Mouse (Mus musculus) cerebellum, postnatal 36 days (tissue): Measurements from ENCODE around the gene Zbtb20.
A peak's percentile ranks its signal among the peaks of the same experiment; 100 is the strongest.

Source experiments
- DNase-seq, 2 experiments: peaks; one replicate each; pipeline ENCODE4 v3.0.0; 2021 to 2022; ENCODE audit warnings: mixed read lengths in 2 of 2

The Zbtb20 gene

GRCm38 (mm10) chr16:43400949-43401348, 525.3 kb downstream of the Zbtb20 start:
- DNase-seq = no peak

GRCm38 (mm10) chr16:43402888-43403287, 527.2 kb downstream of the Zbtb20 start:
- no peak for DNase-seq

GRCm38 (mm10) chr16:43405089-43405488, 529.4 kb downstream of the Zbtb20 start:
- no peak for DNase-seq

GRCm38 (mm10) chr16:43407594-43408142, 532.0 kb downstream of the Zbtb20 start:
- no peak for DNase-seq

- no peak for DNase-seq
Measured at GRCm38 (mm10) chr16:43408622-43409021, 532.9 kb downstream of the Zbtb20 start.

- DNase-seq = no peak
Measured at GRCm38 (mm10) chr16:43409108-43409909, 533.6 kb downstream of the Zbtb20 start.

- DNase-seq = peak; percentile 54 to 57
Measured at GRCm38 (mm10) chr16:43409910-43410612, 534.4 kb downstream of the Zbtb20 start.

GRCm38 (mm10) chr16:43410613-43410974, 534.9 kb downstream of the Zbtb20 start:
- DNase-seq = no peak

GRCm38 (mm10) chr16:43415864-43416263, 540.2 kb downstream of the Zbtb20 start:
- no peak for DNase-seq

GRCm38 (mm10) chr16:43419923-43420322, 544.2 kb downstream of the Zbtb20 start:
- DNase-seq = no peak

GRCm38 (mm10) chr16:43428955-43429354, 553.3 kb downstream of the Zbtb20 start:
- DNase-seq = no peak

- DNase-seq = no peak
Measured at GRCm38 (mm10) chr16:43430030-43430429, 554.3 kb downstream of the Zbtb20 start.

- DNase-seq = no peak
Measured at GRCm38 (mm10) chr16:43431514-43432371, 556.1 kb downstream of the Zbtb20 start.

GRCm38 (mm10) chr16:43434941-43435340, 559.3 kb downstream of the Zbtb20 start:
- peak; percentile 42 to 43 for DNase-seq

- no peak for DNase-seq
Measured at GRCm38 (mm10) chr16:43438878-43439371, 563.2 kb downstream of the Zbtb20 start.

GRCm38 (mm10) chr16:43441392-43441791, 565.7 kb downstream of the Zbtb20 start:
- DNase-seq = no peak

GRCm38 (mm10) chr16:43443034-43443433, 567.4 kb downstream of the Zbtb20 start:
- DNase-seq = no peak

- no peak for DNase-seq
Measured at GRCm38 (mm10) chr16:43448141-43448981, 572.7 kb downstream of the Zbtb20 start.

- no peak for DNase-seq
Measured at GRCm38 (mm10) chr16:43454370-43454934, 578.8 kb downstream of the Zbtb20 start.

GRCm38 (mm10) chr16:43456446-43457172, 580.9 kb downstream of the Zbtb20 start:
- DNase-seq = no peak

- no peak for DNase-seq
Measured at GRCm38 (mm10) chr16:43457814-43458213, 582.1 kb downstream of the Zbtb20 start.
